Mouse (Mus musculus): Measurements from ENCODE around the gene Tns2. TPM values are rescaled to one million over a fixed set of nuclear protein-coding genes. Genes with fewer than 3 reads are reported as not detected.
"Not testable (repeated sequence)": the region's sequence is repeated elsewhere in the genome, so short reads cannot be mapped to it uniquely, and the experiment has no call there.

Tns2 gene
- 10 to 100 TPM; 38.8 to 41.9 TPM for total RNA-seq (2021)
- long read RNA-seq, experiment 1, full-length matches to known transcripts, result 8 of 23 reads
- long read RNA-seq, experiment 1, partial matches to known transcripts, result 6 of 23 reads
- long read RNA-seq, experiment 1, other reads (novel, unspliced or antisense), result 9 of 23 reads
- long read RNA-seq, experiment 2, full-length matches to known transcripts, result 11 of 14 reads
- long read RNA-seq, experiment 2, partial matches to known transcripts, result 1 of 14 reads
- long read RNA-seq, experiment 2, other reads (novel, unspliced or antisense), result 2 of 14 reads

DNA sequence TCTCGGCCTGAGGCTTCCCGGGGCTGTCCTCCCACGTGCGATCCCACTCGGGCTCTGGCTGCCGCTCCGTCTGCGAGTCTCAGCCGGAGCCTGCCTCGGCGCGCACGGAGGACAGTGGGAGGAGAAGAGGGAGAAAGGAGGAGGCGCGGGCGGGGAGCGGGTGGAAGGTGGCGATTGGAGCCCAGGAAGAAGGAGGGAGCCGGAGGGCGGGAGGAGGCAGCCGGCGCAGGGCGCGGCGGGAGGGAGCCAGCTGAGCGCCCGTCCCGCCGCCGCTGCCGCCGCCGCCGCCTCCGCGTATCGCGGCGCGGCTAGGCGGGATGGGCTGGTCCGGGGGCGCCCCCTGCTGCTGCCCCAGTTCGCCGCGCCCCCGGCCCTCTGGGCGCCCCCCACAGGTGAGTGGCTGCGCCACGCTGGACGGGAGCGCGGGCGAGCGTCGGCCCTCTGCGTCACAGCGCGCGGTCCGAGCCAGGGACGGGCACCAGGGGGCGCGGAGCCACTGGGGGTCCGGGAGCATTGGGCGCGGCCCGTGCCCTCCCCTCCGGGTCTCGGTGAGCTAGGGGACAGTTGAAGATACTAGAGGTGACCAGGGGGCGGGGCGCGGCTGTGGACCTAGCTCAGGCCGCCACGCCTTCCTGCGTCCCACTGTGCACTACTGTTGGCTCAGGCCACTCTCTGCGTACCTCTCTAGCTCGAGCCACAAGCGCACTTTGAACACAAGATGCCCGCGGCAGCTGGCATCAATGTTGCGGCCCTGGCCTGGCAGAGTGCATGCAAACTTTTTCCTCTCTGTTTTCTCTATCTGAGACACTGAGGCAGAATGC, at the start of gene Tns2:
Gene Tns2 (plus strand): TSS at position 253 of the 821 bp plus-strand sequence.
- peak; percentile 81 for DNase-seq

DNA sequence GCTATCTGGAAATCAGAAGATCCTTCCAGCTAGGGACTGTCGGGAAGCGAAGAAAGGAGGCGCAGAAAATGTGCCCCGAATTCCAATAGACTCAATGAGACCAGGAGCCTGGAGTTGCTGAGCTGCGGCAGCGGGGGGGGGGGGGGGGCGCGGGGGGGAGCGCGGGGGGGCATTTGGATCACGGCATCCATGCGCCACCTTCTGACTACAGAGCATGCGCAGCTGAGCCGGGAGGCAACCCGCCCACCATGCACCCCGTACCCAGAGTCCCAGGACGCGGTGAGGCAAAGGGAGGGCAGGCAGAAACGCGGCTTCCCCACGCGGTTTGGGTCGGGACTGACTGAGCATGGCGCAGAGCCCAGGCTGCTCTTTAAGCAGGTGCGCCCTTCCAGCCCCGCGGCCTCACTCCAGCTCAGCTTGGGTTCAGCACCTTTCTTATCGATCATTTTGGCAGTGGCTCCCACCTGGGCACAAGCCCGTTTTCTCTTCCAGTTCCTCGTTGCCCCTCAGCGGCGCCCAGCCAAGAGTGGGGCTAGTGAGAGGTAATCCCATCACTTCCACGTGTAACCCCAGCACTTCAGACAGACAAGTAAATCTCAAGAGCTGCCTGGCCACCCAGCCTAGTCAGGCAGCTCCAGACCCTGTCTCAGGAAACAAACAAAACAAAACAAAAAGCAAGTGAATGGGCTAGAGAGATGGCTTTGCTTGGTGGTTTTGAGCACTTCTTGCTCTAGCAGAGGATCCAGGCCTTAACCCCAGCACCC, 48.1 kb upstream of the Tns2 start:
- DNase-seq, result peak; percentile 44

DNA sequence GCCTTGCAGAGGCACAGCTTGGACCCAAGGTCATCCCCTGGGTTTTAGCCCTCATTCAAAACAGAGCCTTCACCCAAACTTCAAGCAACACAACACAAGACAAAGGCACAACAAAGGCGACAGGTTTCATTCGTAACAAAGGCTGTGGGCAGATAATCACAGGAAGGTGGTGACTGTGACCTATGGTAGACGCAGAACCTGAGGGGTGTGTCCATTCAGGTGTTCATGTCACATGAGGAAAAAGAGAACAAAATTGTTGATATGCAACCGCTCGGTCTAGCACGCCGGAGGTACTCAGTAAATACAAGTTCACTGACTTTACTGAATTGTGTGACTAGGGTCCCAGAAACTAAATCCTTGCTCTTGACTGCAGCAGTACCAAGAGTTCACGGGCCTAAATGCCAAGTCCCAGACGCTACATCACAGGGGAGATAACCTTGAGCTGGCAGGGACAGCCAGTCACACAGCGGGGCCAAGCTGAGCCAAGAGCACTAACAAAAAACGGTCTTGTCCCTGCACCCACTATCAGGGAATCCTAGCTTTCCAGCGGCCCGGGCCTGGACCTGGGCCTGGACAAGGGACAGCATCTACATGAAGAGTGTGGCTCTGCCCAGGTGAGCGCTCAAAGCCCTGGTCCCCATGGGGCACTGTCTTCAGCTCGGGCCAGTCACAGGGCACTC, 43.6 kb upstream of the Tns2 start:
- no peak for DNase-seq

DNA sequence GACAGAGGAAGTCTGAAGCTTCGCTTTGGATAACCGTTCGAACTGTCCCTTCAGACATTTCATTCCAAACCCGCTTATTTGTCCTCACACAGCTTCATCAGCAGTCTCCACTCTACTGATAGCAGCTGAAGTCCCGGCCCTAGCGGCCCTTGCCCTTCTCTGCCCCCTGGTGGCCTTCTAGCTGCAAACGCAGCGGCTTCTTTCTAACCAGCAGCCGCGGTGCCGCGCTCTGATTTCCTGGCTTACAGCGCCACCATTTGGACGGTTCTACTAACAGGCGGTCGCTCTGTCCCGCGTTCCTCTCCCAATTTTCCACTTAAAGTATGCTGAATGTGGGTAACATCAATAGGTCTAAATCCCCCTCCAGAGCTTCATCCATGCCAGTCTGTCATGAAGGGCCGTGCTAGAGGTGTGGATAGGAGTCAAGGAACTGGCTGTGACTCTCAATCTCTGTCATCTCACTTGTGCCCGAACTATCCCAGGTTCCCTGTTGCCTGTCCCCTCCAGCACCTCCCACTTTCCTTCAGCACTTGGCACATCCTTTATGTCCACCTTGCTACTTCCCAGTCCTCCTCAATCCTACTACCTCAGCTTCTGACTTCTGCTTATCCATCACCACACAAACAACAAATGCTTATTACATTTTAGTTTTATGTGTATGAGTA, 34.4 kb upstream of the Tns2 start:
- peak; percentile 97 for DNase-seq

DNA sequence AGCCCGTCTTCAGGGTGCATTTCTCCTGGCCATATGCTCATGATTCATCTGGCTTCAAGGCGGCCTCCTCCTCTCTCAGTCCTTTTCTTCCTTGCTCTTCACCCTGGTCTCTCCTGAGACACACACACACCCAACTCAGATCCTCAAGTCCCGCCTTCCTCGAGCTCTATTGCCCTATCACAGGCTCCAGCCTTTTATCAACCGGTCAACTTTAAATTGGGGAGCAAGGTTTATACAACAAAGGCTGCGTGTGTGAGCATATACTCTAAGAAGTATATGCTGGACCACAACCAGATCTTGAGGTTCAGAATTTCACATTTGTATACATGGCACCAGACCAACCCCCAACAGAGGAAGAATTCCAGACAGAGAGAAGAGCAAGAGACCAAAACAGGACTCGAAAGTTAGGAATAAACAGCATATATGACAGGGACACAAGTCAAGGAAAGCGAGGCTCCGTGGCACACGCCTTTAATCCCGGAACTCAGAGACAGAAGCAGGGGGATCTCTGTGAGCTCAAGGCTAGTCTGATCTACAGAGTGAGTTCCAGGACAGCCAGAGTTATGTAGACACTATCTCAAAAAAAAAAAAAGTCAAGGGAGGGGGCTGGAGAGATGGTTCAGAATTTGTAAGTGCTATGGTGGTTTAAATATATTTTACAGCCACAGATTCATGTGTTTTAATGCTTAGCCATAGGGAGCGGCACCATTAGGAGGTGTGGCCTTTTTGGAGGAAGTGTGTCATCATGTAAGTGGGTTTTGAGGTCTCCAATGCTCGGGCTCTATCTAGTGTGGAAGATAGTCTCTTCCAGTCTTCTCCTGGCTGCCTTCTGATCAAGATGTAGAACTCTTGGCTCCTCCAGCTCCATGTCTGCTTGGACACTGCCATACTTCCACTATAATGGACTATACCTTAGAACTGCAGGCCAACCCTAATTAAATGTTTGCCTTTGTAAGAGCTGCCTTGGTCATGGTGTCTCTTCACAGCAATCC, 29.4 kb upstream of the Tns2 start:
- DNase-seq, result no peak

DNA sequence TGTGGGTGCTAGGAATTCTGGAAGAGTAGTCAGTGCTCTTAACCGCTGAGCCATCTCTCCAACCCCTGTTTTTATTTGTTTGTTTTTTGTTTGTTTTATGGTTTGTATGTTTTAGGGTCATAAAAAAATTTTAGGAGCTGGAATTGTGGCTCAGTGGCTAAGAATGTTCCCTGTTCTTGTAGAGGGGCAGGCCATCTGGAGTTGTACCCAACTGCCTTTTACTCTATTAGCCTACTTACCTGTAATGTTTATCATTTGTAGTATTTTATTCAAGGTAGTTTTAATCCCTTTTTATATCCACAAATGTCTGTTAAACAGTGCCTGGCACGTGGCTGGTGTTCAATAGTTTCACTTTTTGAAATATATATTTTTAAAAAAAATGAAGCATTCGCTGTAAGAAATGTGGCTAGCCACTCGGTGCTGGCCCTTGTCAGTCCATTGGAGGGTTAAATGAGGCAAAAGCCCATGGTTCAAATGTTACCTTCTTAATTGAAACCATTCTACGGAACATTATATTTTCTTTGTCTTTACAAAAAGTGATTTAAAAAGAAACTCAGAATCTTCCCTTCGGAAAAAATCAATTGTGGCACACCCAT, 27.2 kb upstream of the Tns2 start:
- no peak for DNase-seq

DNA sequence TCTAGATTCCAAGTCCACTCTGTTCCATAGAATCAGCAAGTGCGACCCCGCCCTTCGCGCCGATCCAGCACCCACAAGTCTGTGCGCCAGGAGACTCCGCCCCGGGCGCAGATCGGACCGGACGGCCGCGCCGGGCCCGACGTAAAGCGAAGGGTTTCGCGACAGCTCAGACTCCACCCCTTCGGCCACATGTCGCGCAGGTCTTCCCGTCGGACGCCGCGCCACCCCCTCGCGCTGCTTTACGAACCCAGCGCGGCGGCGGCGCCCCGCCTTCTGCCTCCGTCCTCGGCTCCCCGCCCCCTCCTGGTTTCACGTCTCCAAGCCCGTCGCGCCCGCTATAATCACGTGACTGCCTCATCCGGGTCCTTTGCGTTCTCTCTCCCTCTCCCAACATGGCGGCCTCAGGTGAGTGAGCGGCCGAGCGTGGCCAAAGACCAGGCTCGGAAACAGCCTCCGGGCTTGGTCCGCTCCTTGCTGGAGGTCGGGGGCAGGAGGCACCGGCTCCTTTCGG, 26.6 kb upstream of the Tns2 start, which contains the start of gene Eif4b:
Gene Eif4b (plus strand): TSS at position 215 of the 511 bp plus-strand sequence.
- DNase-seq, result peak; percentile 99

DNA sequence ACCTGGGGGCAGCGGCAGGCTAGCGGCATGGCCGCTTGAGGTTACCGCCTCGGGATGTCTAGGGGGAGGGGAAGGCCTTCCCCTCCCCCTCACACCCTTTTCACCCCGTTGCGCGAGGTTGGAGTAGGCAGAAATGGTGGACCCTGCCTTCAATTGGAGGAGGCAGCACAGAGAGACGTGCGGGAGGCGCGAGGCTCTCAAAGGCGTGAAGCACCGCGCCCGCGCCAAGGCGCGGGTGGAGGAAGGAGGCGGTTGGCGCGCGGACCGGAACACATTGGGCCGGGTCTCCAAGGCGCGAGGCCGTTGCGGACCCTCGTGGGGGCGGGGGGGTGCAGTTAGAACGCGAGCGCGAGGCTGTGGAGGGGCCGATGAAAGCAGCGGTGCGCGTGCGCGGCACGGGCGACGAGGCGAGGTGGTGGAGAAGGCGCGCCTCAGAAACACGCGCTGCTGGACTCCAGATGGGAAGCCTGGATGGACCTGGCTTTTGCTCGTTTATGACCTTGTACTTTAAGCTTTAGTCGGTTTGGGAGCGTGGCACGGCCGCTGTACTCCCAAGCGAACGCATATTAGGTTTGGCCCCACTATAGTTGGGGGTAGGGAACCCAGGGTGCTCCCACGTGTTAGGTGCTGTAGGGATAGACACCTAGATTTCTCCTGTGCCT, 26.0 kb upstream of the Tns2 start:
- DNase-seq, result peak; percentile 73

DNA sequence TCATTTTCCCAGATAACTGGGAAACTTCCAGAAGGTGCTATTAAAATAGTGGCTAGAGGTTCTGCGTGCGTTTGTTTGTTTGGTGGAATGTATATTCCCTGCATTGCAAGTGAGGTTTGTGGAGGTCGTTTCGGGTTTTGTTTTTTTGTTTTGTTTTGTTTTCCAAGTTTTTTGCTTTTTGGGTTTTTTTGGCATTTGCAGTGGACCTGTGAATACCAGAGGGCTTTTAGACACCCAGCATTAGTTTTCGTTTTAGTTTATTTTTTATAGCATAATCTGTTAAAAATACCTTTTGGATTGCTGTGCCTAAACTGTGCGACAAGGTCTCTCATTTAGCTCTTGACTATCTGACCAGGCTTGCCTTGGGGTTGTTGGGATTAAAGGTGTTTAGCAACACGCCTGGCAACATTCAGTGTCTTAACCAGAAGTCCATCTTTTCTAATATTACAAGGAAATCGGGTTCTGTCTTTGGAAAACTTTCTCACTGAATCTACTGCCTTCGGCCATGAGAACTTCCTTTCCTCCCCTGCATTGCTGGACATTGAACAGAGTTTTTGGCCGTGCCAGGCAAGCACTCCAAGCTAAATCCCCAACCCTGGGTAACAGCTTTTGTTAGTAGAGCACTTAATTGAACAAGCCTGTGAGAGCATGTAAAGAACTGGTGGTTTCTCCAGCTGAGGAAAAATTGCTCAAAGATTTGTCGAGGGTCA, 25.2 kb upstream of the Tns2 start:
- DNase-seq, result no peak

DNA sequence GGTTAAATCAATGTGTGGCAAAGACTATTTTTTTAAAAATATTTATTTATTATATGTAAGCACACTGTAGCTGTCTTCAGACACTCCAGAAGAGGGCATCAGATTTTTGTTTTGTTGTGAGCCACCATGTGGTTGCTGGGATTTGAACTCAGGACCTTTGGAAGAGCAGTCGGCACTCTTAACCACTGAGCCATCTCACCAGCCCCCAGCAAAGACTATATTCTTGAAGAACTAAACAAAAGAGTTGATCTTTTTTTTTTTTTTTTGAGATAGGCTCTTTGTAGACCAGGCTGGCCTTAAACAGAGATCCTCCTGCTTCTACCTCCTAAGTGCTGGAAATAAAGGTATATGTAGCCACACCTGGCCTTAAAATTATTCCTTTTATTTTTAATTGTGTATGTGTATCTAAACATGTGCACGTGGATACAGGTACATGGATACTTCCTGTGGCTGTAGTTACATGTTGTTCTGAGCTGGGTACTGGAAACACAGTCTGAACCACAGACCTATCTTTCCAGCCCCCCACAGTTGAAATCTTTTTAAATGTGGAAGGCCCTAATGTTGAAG, 23.0 kb upstream of the Tns2 start:
- DNase-seq, result no peak

DNA sequence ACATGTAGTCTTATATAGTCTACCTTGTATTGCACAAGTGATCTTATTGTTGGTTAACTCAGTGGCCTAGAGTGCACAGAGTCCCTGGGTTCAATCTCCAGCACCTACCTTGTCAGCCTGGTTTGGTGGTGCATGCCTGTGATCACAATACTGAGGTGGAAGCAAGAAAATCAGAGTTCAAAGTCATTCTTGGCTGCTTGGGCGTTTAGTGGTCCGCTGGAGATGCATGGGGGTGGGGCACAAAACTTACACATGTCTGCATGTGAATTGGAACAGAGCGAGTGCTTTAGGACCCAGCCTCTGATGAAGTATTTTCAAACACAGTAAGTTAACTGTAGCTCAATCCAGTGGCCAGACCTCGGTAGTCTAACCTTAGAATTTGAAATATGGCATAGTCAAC, 21.0 kb upstream of the Tns2 start:
- DNase-seq, result no peak

DNA sequence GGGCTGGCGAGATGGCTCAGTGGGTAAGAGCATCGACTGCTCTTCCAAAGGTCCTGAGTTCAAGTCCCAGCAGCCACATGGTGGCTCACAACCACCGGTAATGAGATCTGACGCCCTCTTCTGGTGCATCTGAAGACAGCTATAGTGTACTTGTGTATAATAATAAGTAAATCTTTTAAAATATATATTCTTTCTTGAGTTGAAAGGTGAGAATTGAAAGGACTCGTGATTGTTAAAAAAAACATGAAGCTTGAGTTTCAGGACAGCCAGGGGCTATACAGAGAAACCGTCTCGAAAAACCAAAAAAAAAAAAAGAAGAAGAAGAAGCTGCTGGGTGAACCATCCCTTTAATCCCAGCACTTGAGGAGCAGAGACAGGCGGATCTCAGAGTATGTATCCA, 20.3 kb upstream of the Tns2 start:
- DNase-seq, result not testable (repeated sequence)

DNA sequence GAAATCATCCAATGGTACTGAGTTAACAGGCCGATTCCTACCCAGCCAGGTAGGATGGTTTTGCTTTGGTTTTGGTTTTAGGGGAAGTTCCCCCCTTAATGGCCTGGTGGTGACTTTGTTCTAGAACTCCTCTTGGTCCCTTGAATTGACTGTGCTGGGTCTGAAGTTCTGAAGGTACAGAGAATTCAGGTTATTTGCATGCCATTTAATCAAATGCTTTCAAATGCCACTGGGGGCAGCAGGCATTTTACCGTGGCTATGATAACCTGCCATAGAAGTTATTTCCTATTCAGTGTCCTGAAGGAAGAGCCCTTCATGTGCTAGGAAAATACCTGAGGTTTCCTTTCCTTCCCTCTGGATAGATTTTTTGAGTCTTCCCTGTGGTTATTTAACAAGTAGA, 19.8 kb upstream of the Tns2 start:
- DNase-seq, result no peak

DNA sequence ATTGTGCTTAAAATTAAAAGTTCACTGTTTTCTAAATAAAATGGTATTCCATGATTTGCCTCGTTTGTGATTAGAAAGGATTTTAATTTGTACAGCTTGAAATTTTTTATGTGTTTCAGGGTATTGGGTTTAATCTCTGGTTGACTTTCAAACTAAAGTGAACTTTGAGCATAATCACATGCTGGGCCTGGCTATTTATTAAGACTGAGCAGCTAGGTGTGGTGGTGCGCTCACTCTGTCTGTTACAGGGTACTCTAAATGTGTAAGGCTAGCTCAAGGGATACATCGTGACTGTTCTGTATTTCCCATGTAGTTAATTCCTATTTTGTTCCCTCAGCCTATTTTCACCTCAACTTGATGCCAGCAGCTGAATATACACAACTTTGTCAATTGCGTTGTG, 18.1 kb upstream of the Tns2 start:
- no peak for DNase-seq

DNA sequence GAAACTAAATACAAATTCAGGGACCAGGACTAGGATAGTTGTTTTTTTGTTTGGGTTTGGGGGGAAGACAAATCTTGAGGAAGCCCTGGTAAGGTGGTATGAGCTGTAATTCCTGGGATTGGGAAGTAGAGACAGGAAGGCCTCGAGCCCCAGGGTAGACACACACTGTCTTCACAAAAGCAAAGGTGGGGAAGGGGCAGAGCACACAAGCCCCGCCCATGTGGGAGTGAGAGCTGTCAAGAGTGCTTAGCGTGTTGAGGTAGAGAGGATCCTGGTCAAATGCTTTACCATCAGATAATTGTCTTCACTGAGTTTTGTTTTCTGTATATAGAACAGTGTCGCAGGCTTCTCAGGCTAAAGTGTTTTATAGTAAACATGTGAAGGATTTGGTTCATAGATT, 17.2 kb upstream of the Tns2 start:
- DNase-seq, result no peak

DNA sequence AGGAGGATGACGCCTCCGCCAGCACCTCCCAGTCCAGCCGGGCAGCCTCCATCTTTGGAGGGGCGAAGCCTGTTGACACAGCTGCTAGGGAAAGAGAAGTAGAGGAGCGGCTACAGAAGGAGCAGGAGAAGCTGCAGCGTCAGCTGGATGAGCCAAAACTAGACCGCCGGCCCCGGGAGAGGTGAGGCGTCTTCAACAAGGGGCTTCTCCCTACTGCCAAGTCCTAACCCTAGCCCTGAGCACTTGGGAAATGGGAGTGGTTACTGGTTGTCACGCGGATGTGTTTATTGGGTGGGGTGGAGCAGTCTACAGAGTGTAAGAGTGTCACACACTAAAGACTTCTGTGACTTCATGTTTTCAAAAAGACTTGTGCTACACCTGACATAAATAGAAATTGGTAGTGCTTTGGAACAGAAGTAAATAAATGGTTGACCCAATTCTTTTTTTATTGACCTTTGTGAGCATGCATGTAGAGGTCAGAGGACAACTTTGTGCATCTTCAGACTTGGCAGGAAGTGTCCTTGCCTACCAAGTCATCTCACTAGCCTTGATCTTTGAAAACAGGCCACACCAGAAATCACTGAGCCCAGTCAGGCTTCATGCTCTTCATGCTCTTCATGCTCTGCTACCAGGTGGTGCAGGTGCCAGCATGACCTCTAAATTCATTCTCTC, 10.2 kb upstream of the Tns2 start:
- DNase-seq, result no peak

DNA sequence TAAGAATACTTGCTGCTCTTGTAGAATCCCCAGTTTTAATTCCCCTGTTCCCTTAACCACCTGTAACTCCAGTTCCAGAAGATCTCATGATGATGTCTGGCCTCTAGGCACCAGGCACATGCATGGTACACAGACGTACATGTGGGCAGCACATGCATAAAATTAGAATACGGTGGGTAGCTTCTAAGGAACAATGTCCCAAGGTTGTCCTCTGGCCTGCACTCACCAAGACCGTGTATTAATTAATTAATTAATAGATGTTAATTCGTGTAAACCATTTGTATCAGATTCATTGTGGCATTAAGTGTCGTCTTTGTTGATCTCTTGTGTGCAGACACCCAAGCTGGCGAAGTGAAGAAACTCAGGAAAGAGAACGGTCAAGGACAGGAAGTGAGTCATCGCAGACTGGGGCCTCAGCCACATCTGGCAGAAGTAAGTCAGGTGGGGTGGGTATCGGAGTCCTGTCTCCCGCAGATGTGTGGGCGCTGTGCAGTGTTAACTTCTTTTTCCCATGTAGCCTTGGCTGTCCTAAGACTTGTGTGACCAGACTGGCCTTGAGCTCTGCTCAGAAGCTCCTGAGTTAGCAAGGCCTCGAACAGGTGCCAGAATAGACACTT, 9.0 kb upstream of the Tns2 start:
- DNase-seq, result no peak
